Mouse (Mus musculus) bone marrow, adult 2 months (tissue): ENCODE measurements around the gene Cldn7.

ENCODE experiments used
- CTCF ChIP-seq: fragments of 200-500 bp; IDR thresholded peaks from 2 replicates; pipeline ENCODE4 v1.5.1; 2011; ENCODE audit warnings: low read length, control low read depth; ENCODE audit not compliant: control insufficient read depth, insufficient read depth
- POLR2A ChIP-seq: fragments of 200-500 bp; IDR thresholded peaks from 2 replicates; pipeline ENCODE4 v1.6.1; 2011; ENCODE audit warnings: low read depth, mild to moderate bottlenecking, control low read depth, low read length, borderline replicate concordance; ENCODE audit not compliant: control insufficient read depth

DNA sequence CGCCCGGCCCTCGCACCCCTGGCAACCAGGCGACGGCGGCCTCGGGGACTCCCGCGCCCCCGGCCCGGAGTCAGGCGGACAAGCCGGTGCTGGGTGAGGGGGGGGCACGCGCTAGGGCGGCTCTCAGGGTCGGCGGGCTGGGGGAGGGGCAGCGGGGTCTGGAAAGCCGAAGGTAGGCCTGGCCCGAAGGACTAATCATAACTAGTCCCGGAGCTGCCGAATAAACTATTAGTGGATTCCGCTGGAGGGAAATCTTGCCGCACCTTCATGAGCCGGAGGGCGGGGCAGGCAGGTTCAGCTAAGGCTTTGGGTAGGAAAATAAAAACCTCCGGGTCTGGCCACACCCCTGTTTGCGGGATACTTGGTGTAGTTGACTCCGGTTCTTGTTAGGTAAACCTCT is 28.4 kb upstream of the Cldn7 start:
- TF ChIP-seq CTCF = no peak
- no peak for TF ChIP-seq POLR2A
